Mouse (Mus musculus): ENCODE results near the gene Lcn4.

DNA sequence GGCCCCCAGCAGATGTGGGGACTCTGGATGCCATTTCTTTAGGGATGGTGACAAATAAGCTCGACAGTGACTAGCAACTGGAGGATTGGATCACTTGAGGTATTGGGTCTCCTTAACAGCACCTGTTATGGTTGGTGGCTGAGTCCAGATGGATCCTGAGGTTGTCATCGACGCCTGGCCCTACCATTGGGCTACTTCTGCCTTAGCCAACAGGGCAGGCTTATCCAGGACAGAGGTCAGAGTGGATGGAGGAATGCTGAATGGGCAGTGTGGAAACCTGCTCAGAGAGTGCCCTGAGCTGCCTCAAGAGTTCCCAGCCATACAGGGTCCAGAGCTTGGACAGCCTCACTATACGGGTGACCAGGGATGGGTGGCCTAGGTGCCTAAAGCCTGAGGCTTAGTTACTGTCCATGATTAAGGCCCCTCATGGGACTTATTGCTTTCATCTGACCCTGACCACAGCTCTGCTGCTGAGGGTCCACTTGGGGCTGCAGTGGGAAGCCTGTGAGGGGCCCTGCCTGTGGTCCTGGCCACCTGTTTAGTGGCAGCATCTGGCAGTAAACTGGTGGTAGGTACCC, 37.0 kb downstream of the Lcn4 start:
- no peak for TF ChIP-seq CTCF (IDR thresholded peaks at IDR 0.05 in 2 of 3, conservative IDR thresholded peaks at IDR 0.05 in 1 of 3; ENCODE audit: control insufficient read depth in 1 of 3, insufficient read depth in 1 of 3, low read depth in 2 of 3, low read length in 3 of 3, poor library complexity in 1 of 3, severe bottlenecking in 1 of 3)
- TF ChIP-seq POLR2A (IDR thresholded peaks at IDR 0.05; ENCODE audit: control insufficient read depth in 1 of 2, insufficient read depth in 1 of 2, low read depth in 1 of 2, low read length in 2 of 2, poor library complexity in 1 of 2), result peak in 1 of 2 experiments; percentile 16; a peak in 2 of 4 replicates
- no peak for TF ChIP-seq UBTF (IDR thresholded peaks at IDR 0.05; ENCODE audit: borderline replicate concordance, insufficient read depth, low read depth, low read length)
- no peak for TF ChIP-seq HCFC1 (IDR thresholded peaks at IDR 0.05; ENCODE audit: low read depth, low read length)
- no peak; the same call in 1 of the 2 replicates for TF ChIP-seq SMC3 (IDR thresholded peaks at IDR 0.05; ENCODE audit: low read depth, low read length)
- peak; percentile 72 for TF ChIP-seq POLR2AphosphoS5 (IDR thresholded peaks at IDR 0.05; ENCODE audit: borderline replicate concordance, low read depth, low read length)
- TF ChIP-seq TCF12 (IDR thresholded peaks at IDR 0.05; ENCODE audit: low read depth, low read length), result no peak
- TF ChIP-seq USF1 (IDR thresholded peaks at IDR 0.05; ENCODE audit: low read depth, low read length), result no peak
- no peak for TF ChIP-seq ETS1 (IDR thresholded peaks at IDR 0.05; ENCODE audit: low read depth, low read length)
- TF ChIP-seq MYC (IDR thresholded peaks at IDR 0.05; ENCODE audit: low read depth, low read length), result no peak
- TF ChIP-seq EP300 (IDR thresholded peaks at IDR 0.05; ENCODE audit: low read depth in 1 of 2, low read length in 2 of 2), result no peak
- TF ChIP-seq MAX (IDR thresholded peaks at IDR 0.05; ENCODE audit: low read length), result no peak
- no peak for TF ChIP-seq CHD1 (IDR thresholded peaks at IDR 0.05; ENCODE audit: low read depth, low read length)
- no peak for TF ChIP-seq ZC3H11A (IDR thresholded peaks at IDR 0.05; ENCODE audit: low read depth, low read length)
